Comparison of ENCODE assay signal across 26 mouse cellular contexts in the genomic region with DNA sequence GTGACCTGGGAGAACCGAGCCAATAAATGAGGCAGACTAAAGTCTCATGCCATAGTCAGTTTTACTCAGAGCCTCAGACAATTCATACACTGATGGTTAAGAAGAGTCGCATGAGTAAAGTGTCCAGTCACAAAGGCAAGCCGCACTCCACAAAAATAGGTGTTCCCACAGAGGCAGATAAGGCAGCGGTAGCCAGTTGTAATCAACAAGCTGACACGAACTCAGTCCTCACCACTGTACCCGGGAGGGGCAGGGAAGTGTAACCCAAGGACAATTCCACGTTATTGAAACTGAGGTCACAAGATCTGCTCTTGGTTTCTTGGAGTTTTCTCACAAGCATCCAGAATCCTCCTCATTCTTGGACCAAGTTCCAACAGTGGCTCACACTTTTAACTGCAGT.
"Had no signal": no experiment of that assay in that cellular context is flagged by ENCODE, and none has a peak within 500 bp of the region (broad histone marks: within the 10 kb centered on the region; RNA-seq: fewer than 3 reads in every experiment).

No protein-coding gene starts in this region.

- H3K4me3 ChIP-seq: gastrocnemius, adult 2 months; heart, embryonic 13.5 days; hindbrain, embryonic 10.5 days; hindbrain, embryonic 12.5 days; intestine, embryonic 15.5 days; layer of hippocampus, adult 2 months; left cerebral cortex, adult 2 months; limb, embryonic 10.5 days; limb, embryonic 12.5 days; liver, embryonic 13.5 days; liver, embryonic 15.5 days had no signal

- ATAC-seq: forebrain, embryonic 16.5 days; hindbrain, embryonic 16.5 days; inflammation-experienced regulatory T-cells, adult 6 months; intestine, embryonic 15.5 days; intestine, postnatal 0 days; liver, postnatal 0 days had no signal

- DNase-seq: gastrocnemius, adult 2 months; gastrocnemius, postnatal 10 days; gastrocnemius, postnatal 25 days; kidney, adult 18-20 months; kidney, adult 8-10 months; kidney, postnatal 10 days; kidney, postnatal 25 days; kidney, postnatal 4 days; liver; liver, embryonic 13.5 days; liver, postnatal 0 days had no signal

- H3K9ac ChIP-seq: heart, embryonic 13.5 days; hindbrain, embryonic 12.5 days; hindbrain, embryonic 14.5 days; intestine, embryonic 15.5 days; limb, embryonic 12.5 days; liver, embryonic 13.5 days; liver, embryonic 15.5 days; liver, postnatal 0 days had no signal

- H3K27me3 ChIP-seq: heart, embryonic 13.5 days; liver, embryonic 13.5 days had no signal

- H3K4me2 ChIP-seq: heart, embryonic 13.5 days; hindbrain, embryonic 12.5 days; hindbrain, embryonic 14.5 days; intestine, embryonic 15.5 days; limb, embryonic 12.5 days; liver, embryonic 11.5 days; liver, embryonic 13.5 days; liver, embryonic 15.5 days had no signal

- H3K4me1 ChIP-seq: liver, embryonic 13.5 days; liver, embryonic 15.5 days had no signal

- H3K36me3 ChIP-seq: heart, embryonic 13.5 days; hindbrain, embryonic 10.5 days; hindbrain, embryonic 12.5 days; intestine, embryonic 15.5 days; limb, embryonic 10.5 days; limb, embryonic 12.5 days; liver, embryonic 13.5 days; liver, embryonic 15.5 days had no signal

- H3K9me3 ChIP-seq: heart, embryonic 13.5 days; hindbrain, embryonic 10.5 days; hindbrain, embryonic 12.5 days; intestine, embryonic 15.5 days; limb, embryonic 10.5 days; limb, embryonic 12.5 days; liver, embryonic 13.5 days; liver, embryonic 15.5 days had no signal

- H3K27ac ChIP-seq: gastrocnemius, adult 2 months; hindbrain, embryonic 10.5 days; hindbrain, embryonic 12.5 days; hindbrain, embryonic 14.5 days; intestine, embryonic 15.5 days; layer of hippocampus, adult 2 months; left cerebral cortex, adult 2 months; limb, embryonic 10.5 days; limb, embryonic 12.5 days; liver, embryonic 13.5 days; liver, embryonic 15.5 days had no signal
